ENCODE assay signal across 29 mouse cellular contexts in genomic region chr1:72411108-72411507, GRCm38 (mm10).
DNase-seq lines count a peak whose midpoint lies in the region; ATAC-seq and TF ChIP-seq lines count a peak whose summit lies in the region.
"Had no signal": no experiment of that assay in that cellular context is flagged by ENCODE, and none has a peak within 500 bp of the region (broad histone marks: within the 10 kb centered on the region; RNA-seq: fewer than 3 reads in every experiment).

No protein-coding gene starts in this region.

- H3K9me3 ChIP-seq in neural tube, embryonic 15.5 days (replicated peaks): no peaks in the 10 kb centered on the region
- H3K9me3 ChIP-seq: embryonic facial prominence, embryonic 12.5 days; embryonic facial prominence, embryonic 15.5 days; G1E; heart, embryonic 12.5 days; heart, embryonic 15.5 days; hindbrain, embryonic 10.5 days; hindbrain, embryonic 13.5 days had no signal

- 0 out of 2 replicates have a peak, but pooled peaks have one; percentile 22 for ATAC-seq in neural tube, embryonic 15.5 days (ENCODE audit: low FRiP score)
- ATAC-seq: forebrain, embryonic 14.5 days; forebrain, postnatal 0 days; hindbrain, embryonic 16.5 days; Patski had no signal

- WGBS in neural tube, embryonic 15.5 days: 84% methylated on average over 8 of the region's 8 CpGs

- DNase-seq in frontal cortex, postnatal 36 days (ENCODE audit: low spot score in 2 of 2): peak; percentile 18 to 19
- DNase-seq in frontal cortex, adult 2 months (ENCODE audit: extremely low spot score in 1 of 2, low spot score in 1 of 2): no peak
- no peak for DNase-seq in neural tube, embryonic 10.5 days (ENCODE audit: extremely low spot score, low spot score)
- no peak for DNase-seq in testis, postnatal 14 days (ENCODE audit: low spot score)
- DNase-seq: adrenal gland, postnatal 10 days; adrenal gland, postnatal 36 days; B cell, adult 2 months; cerebellum, adult 11 months; cerebellum, adult 2 months; cerebellum, adult 9-11 months; cerebellum, postnatal 25 days; forebrain, postnatal 0 days; gastrocnemius, postnatal 25 days; heart, adult 18-20 months; heart, postnatal 10 days; heart, postnatal 36 days had no signal

- H3K4me2 ChIP-seq in neural tube, embryonic 15.5 days: no peak overlapping the region
- H3K4me2 ChIP-seq: embryonic facial prominence, embryonic 12.5 days; embryonic facial prominence, embryonic 15.5 days; heart, embryonic 12.5 days; heart, embryonic 15.5 days; hindbrain, embryonic 13.5 days had no signal

- no peaks in the 10 kb centered on the region for H3K36me3 ChIP-seq in neural tube, embryonic 15.5 days
- H3K36me3 ChIP-seq in testis, adult 2 months (ENCODE audit: control insufficient read depth, insufficient read depth, low read length): no peaks in the 10 kb centered on the region
- H3K36me3 ChIP-seq: embryonic facial prominence, embryonic 12.5 days; embryonic facial prominence, embryonic 15.5 days; G1E; heart, embryonic 12.5 days; heart, embryonic 15.5 days; hindbrain, embryonic 10.5 days; hindbrain, embryonic 13.5 days had no signal

- H3K27me3 ChIP-seq in neural tube, embryonic 15.5 days (replicated peaks): no peaks in the 10 kb centered on the region
- H3K27me3 ChIP-seq in testis, adult 2 months (ENCODE audit: control insufficient read depth, insufficient read depth, low read length): no peaks in the 10 kb centered on the region
- H3K27me3 ChIP-seq: CH12.LX; embryonic facial prominence, embryonic 12.5 days; embryonic facial prominence, embryonic 15.5 days; heart, embryonic 12.5 days; heart, embryonic 15.5 days; hindbrain, embryonic 13.5 days; Patski had no signal

- no peak overlapping the region for H3K4me3 ChIP-seq in neural tube, embryonic 15.5 days (replicated peaks)
- H3K4me3 ChIP-seq in testis, adult 2 months (ENCODE audit: control insufficient read depth, low read depth, low read length): no peak overlapping the region
- H3K4me3 ChIP-seq: embryonic facial prominence, embryonic 12.5 days; embryonic facial prominence, embryonic 15.5 days; heart, embryonic 12.5 days; heart, embryonic 15.5 days; hindbrain, embryonic 10.5 days; hindbrain, embryonic 13.5 days had no signal

- H3K9ac ChIP-seq in neural tube, embryonic 15.5 days (replicated peaks): no peak overlapping the region
- H3K9ac ChIP-seq: embryonic facial prominence, embryonic 12.5 days; embryonic facial prominence, embryonic 15.5 days; forebrain, postnatal 0 days; heart, embryonic 12.5 days; heart, embryonic 15.5 days; hindbrain, embryonic 13.5 days had no signal

- peaks cover 23% of the 10 kb centered on the region for H3K4me1 ChIP-seq in neural tube, embryonic 15.5 days
- peaks cover 5% of the 10 kb centered on the region for H3K4me1 ChIP-seq in testis, adult 2 months (ENCODE audit: control insufficient read depth, insufficient read depth, low read length)
- H3K4me1 ChIP-seq: heart, embryonic 15.5 days had no signal

- no peak overlapping the region for H3K27ac ChIP-seq in neural tube, embryonic 15.5 days (replicated peaks)
- H3K27ac ChIP-seq in testis, adult 2 months (ENCODE audit: control insufficient read depth, insufficient read depth, low read depth, low read length): peak overlapping the region; percentile 22; the same call in 1 of the 2 replicates
- H3K27ac ChIP-seq: embryonic facial prominence, embryonic 12.5 days; embryonic facial prominence, embryonic 15.5 days; heart, embryonic 15.5 days; hindbrain, embryonic 10.5 days; hindbrain, embryonic 13.5 days had no signal

- no peak for TF ChIP-seq CTCF in testis, adult 2 months (IDR thresholded peaks at IDR 0.05; ENCODE audit: control insufficient read depth, insufficient read depth, insufficient replicate concordance, low read depth, low read length)

- TF ChIP-seq POLR2A in testis, adult 2 months (IDR thresholded peaks at IDR 0.05; ENCODE audit: control insufficient read depth, low read depth, low read length): no peak

Comparison
In these comparisons a context has a peak if more than half of its experiments do, and no peak if none do; other contexts are left out.
1. DNase-seq: peak in frontal cortex, postnatal 36 days (2 of 2); none in frontal cortex, adult 2 months (0 of 2), neural tube, embryonic 10.5 days (single experiment) and testis, postnatal 14 days (single experiment).